Mouse (Mus musculus): ENCODE measurements around the gene Zfp526. TPM values are rescaled to one million over a fixed set of nuclear protein-coding genes. Genes with fewer than 3 reads are reported as not detected.
A peak's percentile ranks its signal among the peaks of the same experiment; 100 is the strongest.
"Not testable (repeated sequence)": the region's sequence is repeated elsewhere in the genome, so short reads cannot be mapped to it uniquely, and the experiment has no call there.

Zfp526 gene
- polyA plus RNA-seq, 1 experiment = 10.1 TPM

DNA sequence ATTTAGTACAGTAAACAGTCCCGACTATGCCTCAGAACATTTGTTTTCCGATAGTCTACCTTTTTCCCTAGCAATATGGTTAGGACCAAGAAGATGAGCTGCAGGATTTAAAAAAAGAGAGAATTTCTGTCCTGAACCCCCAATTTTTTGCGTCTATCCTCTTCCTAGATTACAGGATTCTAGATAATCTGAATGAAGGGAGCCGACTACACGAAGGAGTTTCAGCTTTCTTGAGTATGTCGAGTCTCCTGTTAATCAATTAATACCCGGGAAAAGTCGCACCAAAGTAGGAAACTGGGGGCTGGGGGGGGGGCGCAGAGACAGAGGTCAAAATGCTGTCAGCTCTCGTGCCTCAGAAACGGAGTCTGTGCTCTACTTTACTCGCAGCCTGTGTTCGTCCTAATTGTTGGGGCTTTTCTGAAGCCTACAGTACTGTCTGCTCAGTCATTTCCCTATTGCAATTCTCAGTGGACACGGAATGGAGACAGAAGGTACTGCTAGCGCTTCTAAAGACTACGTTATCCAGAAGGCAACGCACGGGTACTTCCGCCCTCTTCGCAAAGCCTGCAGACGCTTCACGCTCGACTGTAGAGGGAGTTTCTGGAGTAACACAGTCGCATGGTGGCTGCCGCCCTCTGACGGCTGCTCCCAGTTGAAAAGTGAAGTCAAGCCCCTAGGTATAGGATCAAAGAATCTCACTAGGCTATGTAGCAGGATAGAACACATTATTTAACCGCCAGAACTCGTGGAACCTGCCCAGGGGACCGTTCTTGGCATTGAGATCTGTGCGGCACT, 17.8 kb downstream of the Zfp526 start:
- peak; percentile 86 for DNase-seq (ENCODE audit: low read depth)

- DNase-seq (ENCODE audit: low read depth) = no peak
These were observed 19.4 kb downstream of the Zfp526 start for GRCm38 (mm10) chr7:25240631-25241030.

DNA sequence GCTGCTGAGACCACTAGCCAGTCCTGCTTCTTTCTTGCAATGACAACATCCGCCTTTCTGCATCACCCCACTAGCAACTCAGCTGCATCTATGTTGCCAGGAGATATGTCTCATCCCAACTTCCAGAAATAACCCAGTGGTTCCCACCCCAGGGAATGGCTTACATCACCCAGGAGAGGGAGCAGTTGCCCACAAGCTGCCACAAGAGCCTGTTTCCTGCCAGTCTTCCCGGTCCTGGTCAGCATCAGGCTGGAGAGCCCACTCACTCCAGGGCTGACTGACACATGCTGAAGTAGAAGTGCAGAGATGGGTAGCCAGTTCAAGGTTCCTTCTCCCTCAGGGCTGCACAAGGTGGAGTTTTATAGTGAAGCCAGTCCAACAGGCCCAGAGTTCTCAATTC, 19.8 kb downstream of the Zfp526 start:
- DNase-seq (ENCODE audit: low read depth) = no peak

- no peak for DNase-seq (ENCODE audit: low read depth)
These were observed 22.1 kb downstream of the Zfp526 start for GRCm38 (mm10) chr7:25243361-25243760.

DNA sequence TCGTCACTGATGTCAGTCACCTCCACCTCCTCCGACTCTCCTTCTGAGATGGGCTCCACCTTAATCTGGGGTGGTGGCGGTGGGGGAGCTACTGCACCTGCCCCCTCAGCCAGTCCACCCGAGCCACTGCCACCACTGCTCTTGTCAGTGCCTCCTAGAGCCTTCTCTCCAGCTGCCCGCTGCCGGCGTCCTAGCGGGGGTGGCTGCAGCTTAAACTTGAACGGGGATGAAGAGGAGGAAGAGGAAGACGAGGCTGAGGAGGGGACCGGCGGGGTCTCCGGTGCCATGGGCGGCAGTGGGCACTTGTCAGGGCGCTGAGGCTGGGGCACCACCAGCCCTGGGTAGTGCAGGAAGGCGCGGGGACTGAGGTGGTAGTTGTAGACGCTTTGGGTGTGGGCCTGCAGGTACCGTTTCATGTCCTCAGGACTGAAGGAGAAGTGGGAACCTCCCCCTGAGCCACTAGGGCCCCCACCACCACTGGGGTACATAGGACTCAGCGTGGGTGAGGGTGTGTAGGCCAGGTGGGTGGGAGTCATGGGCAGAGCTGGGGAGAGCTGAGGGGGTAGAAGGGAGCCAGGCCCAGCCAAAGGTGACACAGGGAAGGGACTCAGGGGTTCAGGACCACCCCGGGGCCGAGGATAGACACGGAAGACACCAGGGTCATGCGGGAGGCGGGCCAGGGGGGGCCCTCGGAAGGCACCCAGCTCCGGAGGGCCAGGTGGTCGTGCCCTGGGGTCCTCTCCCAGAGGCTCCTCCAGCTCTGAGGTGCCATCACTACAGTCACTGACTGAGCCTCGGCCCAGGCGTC, 23.5 kb downstream of the Zfp526 start:
- no peak for DNase-seq (ENCODE audit: low read depth)

DNA sequence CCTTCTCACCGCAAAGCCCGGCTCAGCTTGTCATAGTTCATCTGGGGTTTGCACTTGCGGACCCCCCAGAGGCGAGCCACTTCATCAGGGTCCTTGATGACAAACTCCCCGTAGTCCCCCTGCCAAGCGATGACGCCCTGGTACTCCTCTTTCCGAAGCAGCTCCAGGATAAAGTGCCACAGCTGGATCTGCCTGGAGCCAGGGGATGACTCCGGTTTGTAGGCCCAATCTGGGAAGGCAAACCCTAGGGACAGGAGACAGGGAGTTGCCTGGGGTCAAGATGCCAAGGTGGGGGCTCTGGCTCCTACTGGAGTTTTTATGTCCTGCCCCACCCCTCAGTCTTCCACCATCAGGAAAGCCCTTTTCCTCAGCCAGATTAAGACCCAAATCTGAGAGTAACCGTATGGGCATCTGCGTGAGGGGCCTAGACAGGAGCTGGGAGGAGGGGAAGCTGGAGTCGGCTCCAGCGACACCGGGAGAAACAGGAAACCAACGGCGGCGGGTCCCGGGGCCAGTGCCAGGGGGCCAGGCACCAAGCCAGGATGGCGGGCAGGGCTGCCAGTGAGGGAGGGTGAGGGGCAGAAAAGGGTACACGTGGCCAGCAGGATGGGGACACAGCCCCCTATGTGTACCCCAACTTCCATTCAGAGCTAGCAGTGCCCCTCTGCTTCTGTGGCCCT, 25.0 kb downstream of the Zfp526 start:
- DNase-seq (ENCODE audit: low read depth) = no peak

DNA sequence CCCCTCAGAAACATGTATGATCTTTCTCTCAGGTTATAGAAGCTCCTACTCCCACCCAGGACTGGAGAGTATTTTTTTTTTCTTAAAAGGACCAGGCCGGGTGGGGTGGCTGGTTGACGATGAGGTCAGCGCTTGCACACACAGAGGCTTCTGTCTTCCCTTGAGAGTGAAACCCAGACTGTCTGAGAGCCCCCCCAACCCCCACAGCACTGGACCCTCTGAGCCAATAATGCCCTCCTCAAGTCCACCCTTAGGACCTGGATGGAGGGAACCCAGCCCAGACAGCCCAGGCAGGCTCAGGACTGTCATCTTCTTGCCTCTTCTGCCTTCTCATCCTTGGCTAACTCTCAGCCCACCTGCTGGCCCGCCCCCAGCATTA, 25.5 kb downstream of the Zfp526 start:
- no peak for DNase-seq (ENCODE audit: low read depth)

GRCm38 (mm10) chr7:25247498-25247897, 26.3 kb downstream of the Zfp526 start:
- DNase-seq (ENCODE audit: low read depth) = no peak

GRCm38 (mm10) chr7:25248018-25248647, 26.9 kb downstream of the Zfp526 start:
- no peak for DNase-seq (ENCODE audit: low read depth)

GRCm38 (mm10) chr7:25248846-25249313, 27.7 kb downstream of the Zfp526 start:
- no peak for DNase-seq (ENCODE audit: low read depth)

GRCm38 (mm10) chr7:25249314-25250140, 28.3 kb downstream of the Zfp526 start:
- no peak for DNase-seq (ENCODE audit: low read depth)

- no peak for DNase-seq (ENCODE audit: low read depth)
These were observed 29.1 kb downstream of the Zfp526 start, which contains the start of gene Erf for GRCm38 (mm10) chr7:25250141-25250972. Erf (minus strand) TSS chr7:25250761.

GRCm38 (mm10) chr7:25251071-25251791, 30.0 kb downstream of the Zfp526 start:
- DNase-seq (ENCODE audit: low read depth) = no peak

GRCm38 (mm10) chr7:25251822-25252221, 30.6 kb downstream of the Zfp526 start:
- no peak for DNase-seq (ENCODE audit: low read depth)

GRCm38 (mm10) chr7:25261896-25262295, 40.7 kb downstream of the Zfp526 start:
- DNase-seq (ENCODE audit: low read depth) = no peak

DNA sequence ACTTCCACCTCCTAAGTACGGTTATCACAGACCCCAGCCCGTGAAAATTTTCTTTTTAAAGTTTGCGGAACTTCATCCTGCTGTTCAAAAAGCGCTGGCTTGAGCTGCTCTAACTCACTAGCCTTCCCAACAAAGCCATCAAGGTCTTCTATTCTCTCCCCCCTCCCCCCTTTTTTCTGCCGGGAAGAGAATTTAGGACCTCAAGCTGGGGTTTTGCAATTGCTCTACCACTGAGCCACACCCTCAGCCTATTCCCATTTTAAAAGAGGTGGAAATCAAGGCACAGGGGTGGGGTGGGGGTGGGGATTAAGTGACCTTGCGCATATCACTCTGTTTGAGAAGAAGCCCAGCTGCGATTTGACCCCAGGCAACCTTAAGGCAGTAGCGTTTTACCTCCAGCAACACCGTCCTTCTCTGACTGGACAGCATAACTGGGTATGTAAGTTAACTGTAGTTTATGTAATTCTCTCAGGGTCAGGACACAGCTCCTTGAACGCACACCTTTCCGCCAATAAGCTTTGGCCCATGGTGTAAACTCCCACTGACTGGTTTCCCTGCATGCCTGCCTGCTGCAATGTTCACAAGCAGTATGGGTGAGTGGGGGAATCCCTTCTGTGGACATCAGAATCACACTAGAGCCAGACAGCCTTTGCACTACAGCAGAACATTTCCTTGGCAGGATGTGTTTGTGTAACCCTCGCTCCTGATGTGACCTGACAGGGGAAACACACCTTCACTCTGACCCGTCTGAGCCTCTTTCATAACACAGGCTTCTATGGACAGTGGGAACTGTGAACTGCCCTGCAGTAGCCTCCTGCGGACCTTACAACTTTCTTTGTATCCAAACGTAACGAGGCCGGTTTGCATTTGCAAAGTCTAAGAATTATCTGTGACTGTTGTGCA, 43.0 kb downstream of the Zfp526 start:
- DNase-seq (ENCODE audit: low read depth) = no peak

DNA sequence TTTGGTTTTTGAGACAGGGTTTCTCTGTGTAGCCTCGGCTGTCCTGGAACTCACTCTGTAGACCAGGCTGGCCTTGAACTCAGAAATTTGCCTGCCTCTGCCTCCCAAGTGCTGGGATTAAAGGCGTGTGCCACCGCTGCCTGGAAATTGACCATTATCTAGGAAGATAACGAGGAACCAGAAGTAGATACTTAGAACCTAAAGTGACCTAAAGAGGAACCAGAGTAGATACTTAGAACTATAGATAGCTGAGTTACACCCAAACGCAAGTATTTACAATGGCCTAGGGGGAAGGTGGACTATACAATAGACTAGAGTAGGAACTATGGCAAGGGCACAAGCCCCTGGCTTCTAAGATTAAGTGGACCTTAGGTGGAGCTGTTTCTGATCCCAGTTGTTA, 44.5 kb downstream of the Zfp526 start:
- DNase-seq (ENCODE audit: low read depth) = not testable (repeated sequence)
